Mouse (Mus musculus) embryonic facial prominence, embryonic 15.5 days (tissue): ENCODE measurements around the gene Atp5k. TPM values are rescaled to one million over a fixed set of nuclear protein-coding genes. Genes with fewer than 3 reads are reported as not detected.

Experiments
- ATAC-seq: fragments of 200-750 bp; cut with Nextera tagmentation; 2 replicates; pipeline ENCODE4 v1.8.0; 2017; ENCODE audit warnings: low read depth, moderate TSS enrichment; ENCODE audit not compliant: insufficient number of reproducible peaks, low FRiP score, low TSS enrichment
- H3K27ac ChIP-seq: fragments of 300-500 bp; sonication (generic); replicated peaks from 2 replicates; pipeline ENCODE4 v1.5.1; 2015; ENCODE audit warnings: mild to moderate bottlenecking, inconsistent platforms
- H3K27me3 ChIP-seq: fragments of 300-500 bp; sonication (generic); 2 replicates; pipeline ENCODE4 v1.6.1; 2015; ENCODE audit warnings: inconsistent platforms
- H3K36me3 ChIP-seq: fragments of 300-500 bp; sonication (generic); 2 replicates; pipeline ENCODE4 v1.6.1; 2015; ENCODE audit warnings: mild to moderate bottlenecking, inconsistent platforms
- H3K4me1 ChIP-seq: fragments of 300-500 bp; sonication (generic); 2 replicates; pipeline ENCODE4 v1.6.1; 2015; ENCODE audit warnings: inconsistent platforms
- H3K4me2 ChIP-seq: fragments of 300-500 bp; sonication (generic); replicated peaks from 2 replicates; pipeline ENCODE4 v1.6.1; 2015; ENCODE audit warnings: mild to moderate bottlenecking, inconsistent platforms
- H3K4me3 ChIP-seq: fragments of 300-500 bp; sonication (generic); replicated peaks from 2 replicates; pipeline ENCODE4 v1.5.1; 2015; ENCODE audit warnings: mild to moderate bottlenecking, inconsistent platforms
- H3K9ac ChIP-seq: fragments of 300-500 bp; sonication (generic); 2 replicates; pipeline ENCODE4 v1.6.1; 2015; ENCODE audit warnings: inconsistent platforms
- H3K9me3 ChIP-seq: fragments of 300-500 bp; sonication (generic); replicated peaks from 2 replicates; pipeline ENCODE4 v1.6.1; 2016; ENCODE audit warnings: inconsistent platforms
- WGBS: fragments of 180-500 bp; shearing (Covaris S2); methylation state at CpG from one replicate; pipeline ENCODE4 v1.1.7; 2015; 5-methylcytosine and 5-hydroxymethylcytosine counted together
- polyA plus RNA-seq: library from polyadenylated mRNA; unstranded; fragments of >200 nt; fragmentation: Nextera tagmentation; extraction: Ambion mirVana; gene quantifications from 2 replicates; pipeline ENCODE4 v1.2.1, GENCODE M21; 2015

Gene Atp5k
- polyA plus RNA-seq, 1 experiment from 2014 or later: 374 TPM

GRCm38 (mm10) chr5:108423427-108423826 is 10.8 kb downstream of the Atp5k start:
- Histone ChIP-seq H3K36me3 (no peaks in the 10 kb centered on the region), H3K27me3 (no peaks in the 10 kb centered on the region), H3K4me1 (no peaks in the 10 kb centered on the region), H3K4me3 (no peak overlapping the region), H3K4me2 (no peak overlapping the region), H3K27ac (no peak overlapping the region), H3K9ac (no peak overlapping the region), H3K9me3 (no peaks in the 10 kb centered on the region)
- WGBS: 78% methylated on average over 2 of the region's 2 CpGs
- no peak for ATAC-seq

- Histone ChIP-seq H3K4me3 (no peak overlapping the region), H3K9me3 (no peaks in the 10 kb centered on the region), H3K4me2 (no peak overlapping the region), H3K27me3 (no peaks in the 10 kb centered on the region), H3K9ac (no peak overlapping the region), H3K27ac (no peak overlapping the region), H3K4me1 (no peaks in the 10 kb centered on the region), H3K36me3 (no peaks in the 10 kb centered on the region)
- no peak for ATAC-seq
- WGBS: 72% methylated on average over 3 of the region's 3 CpGs
Measured at GRCm38 (mm10) chr5:108422741-108423140, 11.5 kb downstream of the Atp5k start.

GRCm38 (mm10) chr5:108414711-108415110 is 19.5 kb downstream of the Atp5k start:
- no peak overlapping the region for H3K9ac ChIP-seq
- 67% methylated on average over 2 of the region's 2 CpGs for WGBS
- H3K27ac ChIP-seq: no peak overlapping the region
- no peaks in the 10 kb centered on the region for H3K36me3 ChIP-seq
- ATAC-seq: no peak
- H3K27me3 ChIP-seq: no peaks in the 10 kb centered on the region
- H3K4me3 ChIP-seq: no peak overlapping the region
- no peak overlapping the region for H3K4me2 ChIP-seq
- no peaks in the 10 kb centered on the region for H3K4me1 ChIP-seq
- no peaks in the 10 kb centered on the region for H3K9me3 ChIP-seq

GRCm38 (mm10) chr5:108406977-108407376 is 27.3 kb downstream of the Atp5k start:
- H3K4me2 ChIP-seq: no peak overlapping the region

GRCm38 (mm10) chr5:108405460-108405859 is 28.8 kb downstream of the Atp5k start:
- ATAC-seq: no peak
- Histone ChIP-seq H3K27ac (no peak overlapping the region), H3K9ac (no peak overlapping the region), H3K4me2 (no peak overlapping the region), H3K36me3 (no peaks in the 10 kb centered on the region), H3K27me3 (no peaks in the 10 kb centered on the region), H3K4me1 (no peaks in the 10 kb centered on the region), H3K9me3 (no peaks in the 10 kb centered on the region), H3K4me3 (no peak overlapping the region)
- WGBS: 61% methylated on average over 1 of the region's 1 CpGs

More at GRCm38 (mm10) chr5:108406977-108407376, 27.3 kb downstream of the Atp5k start:
- Histone ChIP-seq H3K9ac (no peak overlapping the region), H3K36me3 (no peaks in the 10 kb centered on the region), H3K9me3 (no peaks in the 10 kb centered on the region), H3K4me3 (no peak overlapping the region), H3K27me3 (no peaks in the 10 kb centered on the region), H3K4me1 (no peaks in the 10 kb centered on the region), H3K27ac (no peak overlapping the region)
- 82% methylated on average over 2 of the region's 2 CpGs for WGBS
- ATAC-seq: no peak

- no peaks in the 10 kb centered on the region for H3K27me3 ChIP-seq
- 62% methylated on average over 4 of the region's 4 CpGs for WGBS
- H3K4me3 ChIP-seq: no peak overlapping the region
- H3K36me3 ChIP-seq: no peaks in the 10 kb centered on the region
- no peak overlapping the region for H3K9ac ChIP-seq
- no peak for ATAC-seq
- H3K4me2 ChIP-seq: no peak overlapping the region
- no peaks in the 10 kb centered on the region for H3K4me1 ChIP-seq
- no peak overlapping the region for H3K27ac ChIP-seq
- no peaks in the 10 kb centered on the region for H3K9me3 ChIP-seq
Measured at GRCm38 (mm10) chr5:108403453-108403852, 30.8 kb downstream of the Atp5k start.

- Histone ChIP-seq H3K27ac (no peak overlapping the region), H3K36me3 (no peaks in the 10 kb centered on the region), H3K9ac (no peak overlapping the region), H3K9me3 (no peaks in the 10 kb centered on the region), H3K4me2 (no peak overlapping the region), H3K4me3 (no peak overlapping the region), H3K4me1 (no peaks in the 10 kb centered on the region), H3K27me3 (no peaks in the 10 kb centered on the region)
- 75% methylated on average over 3 of the region's 3 CpGs for WGBS
- ATAC-seq: no peak
Measured at GRCm38 (mm10) chr5:108389744-108390143, 44.5 kb downstream of the Atp5k start.

GRCm38 (mm10) chr5:108388201-108388600 is 46.0 kb downstream of the Atp5k start, which contains the start of gene Pde6b:
TSS of gene Pde6b (plus strand) at chr5:108388391.
- H3K9ac ChIP-seq: no peak within 1 kb of the TSS
- H3K9me3 ChIP-seq: no peaks in the 10 kb centered on the region
- no peak within 1 kb of the TSS for H3K27ac ChIP-seq
- WGBS: 68% methylated on average over 7 of the region's 7 CpGs
- no peaks in the 10 kb centered on the region for H3K4me1 ChIP-seq
- ATAC-seq: no peak
- no peak within 1 kb of the TSS for H3K4me2 ChIP-seq
- H3K4me3 ChIP-seq: no peak within 1 kb of the TSS
- no peaks in the 10 kb centered on the region for H3K36me3 ChIP-seq
- no peaks in the 10 kb centered on the region for H3K27me3 ChIP-seq

GRCm38 (mm10) chr5:108386449-108386848 is 47.8 kb downstream of the Atp5k start:
- 65% methylated on average over 4 of the region's 4 CpGs for WGBS
- no peak overlapping the region for H3K4me3 ChIP-seq
- H3K36me3 ChIP-seq: no peaks in the 10 kb centered on the region
- no peaks in the 10 kb centered on the region for H3K4me1 ChIP-seq
- no peak overlapping the region for H3K4me2 ChIP-seq
- no peak for ATAC-seq
- H3K9me3 ChIP-seq: no peaks in the 10 kb centered on the region
- H3K9ac ChIP-seq: no peak overlapping the region
- H3K27me3 ChIP-seq: no peaks in the 10 kb centered on the region
- H3K27ac ChIP-seq: no peak overlapping the region

- H3K27ac ChIP-seq: no peak overlapping the region
- no peaks in the 10 kb centered on the region for H3K9me3 ChIP-seq
- no peak for ATAC-seq
- H3K4me2 ChIP-seq: no peak overlapping the region
- H3K36me3 ChIP-seq: no peaks in the 10 kb centered on the region
- H3K4me3 ChIP-seq: no peak overlapping the region
- no peaks in the 10 kb centered on the region for H3K27me3 ChIP-seq
- 71% methylated on average over 2 of the region's 2 CpGs for WGBS
- no peak overlapping the region for H3K9ac ChIP-seq
- H3K4me1 ChIP-seq: no peaks in the 10 kb centered on the region
Measured at GRCm38 (mm10) chr5:108385632-108386031, 48.6 kb downstream of the Atp5k start.
